Mouse (Mus musculus) kidney, embryonic 16.5 days (tissue): Measurements from ENCODE around the gene Xylt1. TPM values are rescaled to one million over a fixed set of nuclear protein-coding genes. Genes with fewer than 3 reads are reported as not detected.

Experiments used
- ATAC-seq: fragments of 200-750 bp; cut with Nextera tagmentation; 2 replicates; pipeline ENCODE4 v1.8.0; 2017; ENCODE audit warnings: moderate TSS enrichment; ENCODE audit not compliant: low FRiP score, low TSS enrichment
- H3K27ac ChIP-seq: fragments of 300-500 bp; sonication (generic); 2 replicates; pipeline ENCODE4 v1.5.1; 2014; ENCODE audit warnings: low read length
- H3K27me3 ChIP-seq: fragments of 300-500 bp; sonication (generic); 2 replicates; pipeline ENCODE4 v1.6.1; 2014; ENCODE audit warnings: low read length, control low read depth, mixed read lengths; ENCODE audit not compliant: insufficient read depth
- H3K36me3 ChIP-seq: fragments of 300-500 bp; sonication (generic); 2 replicates; pipeline ENCODE4 v1.6.1; 2014; ENCODE audit warnings: low read length, control low read depth, mixed read lengths; ENCODE audit not compliant: insufficient read depth
- H3K4me1 ChIP-seq: fragments of 300-500 bp; sonication (generic); 2 replicates; pipeline ENCODE4 v1.6.1; 2014; ENCODE audit warnings: low read length, control low read depth, mixed read lengths; ENCODE audit not compliant: insufficient read depth
- H3K4me2 ChIP-seq: fragments of 300-500 bp; sonication (generic); replicated peaks from 2 replicates; pipeline ENCODE4 v1.6.1; 2014; ENCODE audit warnings: low read depth, low read length
- H3K4me3 ChIP-seq: fragments of 300-500 bp; sonication (generic); 2 replicates; pipeline ENCODE4 v1.5.1; 2014; ENCODE audit warnings: mild to moderate bottlenecking, low read length
- H3K9ac ChIP-seq: fragments of 300-500 bp; sonication (generic); replicated peaks from 2 replicates; pipeline ENCODE4 v1.6.1; 2014; ENCODE audit warnings: low read length
- H3K9me3 ChIP-seq: fragments of 300-500 bp; sonication (generic); 2 replicates; pipeline ENCODE4 v1.6.1; 2016; ENCODE audit warnings: low read length, control low read depth
- WGBS: fragments of 180-500 bp; shearing (Covaris S2); extraction: QIAGEN DNeasy Blood & Tissue Kit; methylation state at CpG from one replicate; pipeline ENCODE4 v1.1.7; 2014; 5-methylcytosine and 5-hydroxymethylcytosine counted together
- polyA plus RNA-seq: library from polyadenylated mRNA; unstranded; fragments of >200 nt; fragmentation: Nextera tagmentation; extraction: Ambion mirVana; gene quantifications from 2 replicates; pipeline ENCODE4 v1.2.1, GENCODE M21; 2015

Xylt1 gene
- polyA plus RNA-seq, 1 experiment from 2014 or later: 1.6 TPM

DNA sequence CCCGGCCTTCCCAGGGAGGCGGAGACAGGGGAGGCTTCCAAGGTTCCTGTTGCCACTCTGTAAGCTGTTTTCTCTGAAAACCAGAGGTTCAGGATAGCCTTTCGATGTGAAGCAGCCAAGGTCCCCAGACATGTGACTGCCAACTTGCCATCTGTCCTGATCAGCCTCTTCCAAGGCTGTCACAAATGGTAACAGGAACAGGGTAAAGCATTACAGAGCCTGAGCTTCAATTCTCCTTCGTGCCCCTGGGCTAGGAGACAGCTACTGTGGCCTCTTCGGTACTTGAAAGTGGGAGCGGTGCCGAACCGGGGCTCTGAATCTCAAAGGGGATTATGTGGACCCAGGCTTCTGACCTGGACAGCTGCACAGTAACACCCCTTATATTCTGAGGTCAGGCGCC is 287.4 kb downstream of the Xylt1 start:
- Histone ChIP-seq H3K4me3 (no peak overlapping the region), H3K27me3 (no peaks in the 10 kb centered on the region), H3K4me1 (no peaks in the 10 kb centered on the region), H3K36me3 (peaks cover 9% of the 10 kb centered on the region; the same call in 1 of the 2 replicates), H3K9me3 (no peaks in the 10 kb centered on the region), H3K9ac (no peak overlapping the region), H3K27ac (no peak overlapping the region), H3K4me2 (no peak overlapping the region)
- 84% methylated on average over 9 of the region's 9 CpGs for WGBS
- no peak for ATAC-seq

DNA sequence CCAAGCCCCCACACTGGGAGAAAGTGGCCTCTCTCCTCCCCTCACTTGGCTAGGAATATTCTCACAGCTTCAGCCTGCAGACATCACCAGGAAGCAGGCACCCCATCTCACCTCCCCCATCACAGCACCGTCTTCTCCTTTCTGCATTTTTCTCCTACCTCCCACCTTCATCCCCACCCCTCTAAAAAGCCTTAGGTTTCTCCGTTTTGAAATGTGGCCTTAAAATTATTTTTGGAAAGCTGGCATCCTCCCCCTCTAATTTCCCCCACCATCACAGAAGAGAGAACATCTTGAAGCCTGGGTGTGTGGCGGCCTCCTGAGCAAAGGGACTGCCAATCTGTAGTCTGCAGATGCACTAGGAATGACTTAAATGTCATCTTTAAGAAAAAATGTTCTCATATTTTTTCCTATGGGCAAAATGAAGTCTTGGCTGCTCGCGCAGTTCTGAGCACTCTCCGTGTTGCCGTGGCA is 291.4 kb downstream of the Xylt1 start:
- WGBS: 87% methylated on average over 7 of the region's 7 CpGs

DNA sequence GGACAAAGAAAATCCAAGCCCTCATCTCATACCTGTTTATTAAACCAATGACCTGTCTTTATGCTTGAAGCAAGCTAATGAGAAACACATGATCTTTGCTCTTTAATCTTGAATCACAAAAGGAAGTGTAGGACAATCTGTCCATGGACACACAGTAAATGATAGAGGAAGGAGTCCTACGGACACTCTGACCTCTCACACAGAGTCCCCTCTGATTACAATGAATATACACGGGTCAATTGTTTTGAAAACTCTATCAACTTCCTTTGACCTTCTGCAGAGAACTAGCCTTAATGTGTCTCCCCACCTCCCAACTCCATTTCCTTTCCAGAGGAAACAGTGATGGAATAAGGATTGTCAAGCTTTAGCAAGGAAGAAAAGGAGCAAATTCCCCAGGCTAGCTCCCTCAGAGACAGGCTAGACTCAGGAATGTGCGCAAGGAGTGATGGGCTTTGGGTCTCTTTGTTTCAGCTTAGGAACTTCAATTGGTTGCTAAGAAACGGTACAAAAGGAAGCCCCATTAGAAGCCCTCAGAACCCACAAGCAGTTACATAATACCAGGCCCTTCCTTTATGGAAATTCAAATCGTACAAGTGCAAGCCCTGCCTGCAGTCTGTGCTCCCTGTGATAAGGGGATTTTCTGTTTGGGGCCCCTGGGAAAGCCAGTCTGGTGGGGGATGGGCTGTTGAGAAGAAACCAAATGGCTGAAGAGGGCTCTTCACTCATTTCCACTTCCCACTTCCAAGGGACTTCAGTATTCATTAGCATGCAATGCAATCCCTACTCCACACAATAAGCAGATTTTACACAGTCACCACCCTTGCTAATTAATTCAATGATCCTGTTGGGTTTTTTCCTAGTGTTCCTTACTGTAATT is 305.6 kb downstream of the Xylt1 start:
- Histone ChIP-seq H3K36me3 (no peaks in the 10 kb centered on the region), H3K9ac (no peak overlapping the region), H3K27me3 (no peaks in the 10 kb centered on the region), H3K4me2 (no peak overlapping the region), H3K4me1 (no peaks in the 10 kb centered on the region), H3K9me3 (no peaks in the 10 kb centered on the region), H3K27ac (no peak overlapping the region), H3K4me3 (no peak overlapping the region)
- ATAC-seq: no peak
- WGBS: 37% methylated on average over 5 of the region's 5 CpGs

More for the DNA sequence above, 291.4 kb downstream of the Xylt1 start:
- Histone ChIP-seq H3K9me3 (no peaks in the 10 kb centered on the region), H3K27ac (no peak overlapping the region), H3K4me1 (no peaks in the 10 kb centered on the region), H3K4me2 (no peak overlapping the region), H3K27me3 (no peaks in the 10 kb centered on the region), H3K9ac (no peak overlapping the region), H3K4me3 (no peak overlapping the region), H3K36me3 (peaks cover 4% of the 10 kb centered on the region; the same call in 1 of the 2 replicates)
- ATAC-seq: no peak

DNA sequence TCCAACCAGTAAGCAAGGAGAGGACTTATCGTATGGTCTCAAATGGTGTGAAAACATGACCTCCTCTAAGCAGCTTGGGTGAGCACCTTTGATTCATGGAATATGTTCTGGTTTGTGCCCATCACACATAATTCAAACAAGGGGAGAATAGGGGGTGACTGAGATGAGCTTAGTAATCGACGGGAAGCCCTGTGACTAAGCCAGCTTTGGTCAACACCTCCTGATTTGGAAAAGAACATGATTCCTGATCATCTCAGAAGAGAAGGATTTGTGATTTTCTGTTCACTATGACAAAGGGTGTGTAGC is 306.2 kb downstream of the Xylt1 start:
- H3K9me3 ChIP-seq: no peaks in the 10 kb centered on the region
- no peaks in the 10 kb centered on the region for H3K4me1 ChIP-seq
- no peak for ATAC-seq
- H3K4me3 ChIP-seq: no peak overlapping the region
- no peaks in the 10 kb centered on the region for H3K27me3 ChIP-seq
- no peaks in the 10 kb centered on the region for H3K36me3 ChIP-seq
- no peak overlapping the region for H3K4me2 ChIP-seq
- no peak overlapping the region for H3K27ac ChIP-seq
- no peak overlapping the region for H3K9ac ChIP-seq
- 91% methylated on average over 3 of the region's 3 CpGs for WGBS

DNA sequence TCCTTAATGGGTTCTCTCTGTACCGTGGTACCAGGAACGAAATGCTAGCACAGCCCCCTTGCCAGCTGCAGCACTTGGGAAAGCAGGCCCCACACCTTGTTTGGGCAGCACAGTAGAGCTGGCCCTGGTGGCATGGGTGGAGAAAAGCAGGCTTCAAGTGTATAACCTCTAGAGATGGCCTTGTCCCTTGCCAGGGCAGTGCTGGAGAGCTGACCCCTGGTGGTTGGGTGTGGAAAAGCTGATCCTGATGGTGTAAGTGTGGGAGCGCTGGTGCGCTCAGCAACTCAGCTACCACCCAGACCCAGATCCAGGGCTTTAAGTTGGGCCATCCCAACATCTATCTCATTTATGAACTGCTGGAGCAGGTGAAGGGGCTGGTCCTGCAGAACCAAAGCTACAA is 314.8 kb downstream of the Xylt1 start:
- H3K27me3 ChIP-seq: no peaks in the 10 kb centered on the region
- no peaks in the 10 kb centered on the region for H3K36me3 ChIP-seq
- H3K4me2 ChIP-seq: no peak overlapping the region
- H3K4me3 ChIP-seq: no peak overlapping the region
- H3K4me1 ChIP-seq: no peaks in the 10 kb centered on the region
- no peak for ATAC-seq
- H3K9ac ChIP-seq: no peak overlapping the region
- no peaks in the 10 kb centered on the region for H3K9me3 ChIP-seq
- 88% methylated on average over 4 of the region's 4 CpGs for WGBS
- H3K27ac ChIP-seq: no peak overlapping the region

DNA sequence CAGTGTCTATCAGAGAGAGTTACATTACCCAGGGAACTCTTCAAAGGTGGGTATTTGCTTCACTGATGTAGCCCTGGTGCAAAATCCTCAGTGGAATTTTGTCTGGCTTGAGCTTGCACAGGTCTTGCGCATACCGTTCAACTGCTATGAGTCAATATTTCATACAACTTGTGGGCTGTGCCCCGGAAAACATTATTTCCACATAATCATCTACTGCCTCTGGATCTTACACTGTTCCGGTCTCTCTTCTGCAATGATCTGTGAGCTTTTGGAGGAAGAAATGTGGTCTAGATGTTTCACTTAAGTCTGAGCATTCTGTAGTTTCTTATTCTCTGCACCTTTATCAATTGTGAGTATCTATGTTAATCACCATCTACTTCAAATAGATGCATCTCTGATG is 316.9 kb downstream of the Xylt1 start:
- H3K9ac ChIP-seq: no peak overlapping the region
- no peak overlapping the region for H3K4me2 ChIP-seq
- H3K4me3 ChIP-seq: no peak overlapping the region
- no peak for ATAC-seq
- H3K27me3 ChIP-seq: no peaks in the 10 kb centered on the region
- H3K9me3 ChIP-seq: no peaks in the 10 kb centered on the region
- H3K27ac ChIP-seq: no peak overlapping the region
- no peaks in the 10 kb centered on the region for H3K36me3 ChIP-seq
- 92% methylated on average over 4 of the region's 4 CpGs for WGBS
- H3K4me1 ChIP-seq: no peaks in the 10 kb centered on the region

DNA sequence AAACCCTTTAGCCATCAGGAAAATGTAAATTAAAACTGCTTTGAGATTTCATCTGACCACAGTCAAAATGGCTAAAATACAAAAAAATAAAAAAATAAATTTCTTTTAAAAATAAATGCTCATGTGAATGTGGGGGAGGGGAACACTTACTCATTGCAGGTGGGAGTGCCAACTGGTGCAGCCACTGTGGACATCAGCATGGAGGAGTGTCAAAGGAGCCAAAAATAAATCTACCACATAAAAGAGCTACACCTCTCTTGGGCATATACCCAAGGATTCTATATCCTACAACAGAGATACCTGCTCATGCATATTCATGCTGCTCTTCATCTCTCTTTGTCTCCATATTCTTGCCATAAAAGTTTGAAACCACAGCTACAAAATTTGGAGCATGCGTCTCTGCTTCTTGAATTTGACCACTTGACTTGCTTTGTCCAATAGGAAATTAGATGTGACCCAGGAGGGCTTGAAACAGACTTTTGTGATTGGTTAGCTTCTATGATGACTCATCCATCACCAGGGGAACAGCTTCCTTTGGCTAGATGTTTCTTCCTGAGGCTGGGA is 317.9 kb downstream of the Xylt1 start:
- 96% methylated on average over 1 of the region's 1 CpGs for WGBS

DNA sequence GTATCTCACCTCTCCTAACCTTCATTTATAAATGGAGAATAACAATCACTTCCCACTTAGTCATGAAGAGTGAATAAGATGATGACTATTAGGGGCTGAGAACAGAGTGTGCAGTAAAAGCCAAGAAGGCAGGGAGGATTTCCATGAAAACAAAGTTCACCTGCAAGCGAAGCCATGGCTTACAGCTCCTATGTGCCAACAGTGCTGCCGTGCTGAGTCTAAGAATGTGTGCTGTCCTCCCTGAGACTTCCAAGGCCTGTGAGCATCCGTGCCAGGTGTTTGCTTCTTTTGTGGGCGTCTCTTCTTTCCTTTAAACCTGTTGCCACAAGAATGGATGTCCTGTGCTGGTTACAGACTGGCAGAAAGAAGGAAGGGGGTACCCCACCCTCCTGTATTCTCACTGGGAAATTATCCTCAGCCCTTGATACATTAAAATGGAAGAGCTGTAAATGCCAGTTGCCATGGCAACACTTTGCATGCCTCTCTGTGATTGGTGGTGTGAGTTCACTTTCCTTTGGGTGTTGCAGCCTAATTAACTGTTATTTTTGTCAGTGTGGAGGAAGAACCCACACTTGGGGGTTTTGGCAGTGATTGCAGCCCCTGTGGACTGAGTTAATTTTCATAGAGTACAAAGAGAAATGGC is 318.7 kb downstream of the Xylt1 start:
- no peak overlapping the region for H3K4me2 ChIP-seq
- H3K9ac ChIP-seq: no peak overlapping the region
- no peaks in the 10 kb centered on the region for H3K9me3 ChIP-seq
- H3K27ac ChIP-seq: no peak overlapping the region
- H3K4me1 ChIP-seq: no peaks in the 10 kb centered on the region
- no peaks in the 10 kb centered on the region for H3K36me3 ChIP-seq
- WGBS: 67% methylated on average over 4 of the region's 4 CpGs
- no peaks in the 10 kb centered on the region for H3K27me3 ChIP-seq
- no peak overlapping the region for H3K4me3 ChIP-seq
- no peak for ATAC-seq

More for the DNA sequence above, 317.9 kb downstream of the Xylt1 start:
- Histone ChIP-seq H3K27ac (no peak overlapping the region), H3K36me3 (no peaks in the 10 kb centered on the region), H3K9ac (no peak overlapping the region), H3K4me1 (no peaks in the 10 kb centered on the region), H3K4me3 (no peak overlapping the region), H3K9me3 (no peaks in the 10 kb centered on the region), H3K4me2 (no peak overlapping the region), H3K27me3 (no peaks in the 10 kb centered on the region)
- ATAC-seq: no peak

DNA sequence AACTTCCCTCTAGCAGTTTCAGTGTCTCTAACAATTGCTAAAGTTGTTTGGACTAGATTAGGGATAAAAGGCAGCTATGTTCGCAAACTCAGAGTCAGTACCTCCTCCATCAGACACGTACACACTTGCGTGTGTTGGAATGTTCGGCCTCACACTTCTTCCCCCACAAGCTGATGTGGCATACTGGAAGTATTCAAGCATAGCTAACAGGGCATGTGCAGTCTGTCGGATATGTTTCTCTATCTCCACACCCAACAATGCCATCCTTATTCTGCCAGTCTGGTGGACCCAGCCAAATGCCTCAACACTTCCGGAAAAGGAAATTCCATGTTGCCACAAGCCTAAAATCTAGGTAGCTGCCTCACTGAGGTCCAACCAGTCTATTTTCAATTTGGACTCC is 319.3 kb downstream of the Xylt1 start:
- Histone ChIP-seq H3K4me3 (no peak overlapping the region), H3K36me3 (no peaks in the 10 kb centered on the region), H3K27ac (no peak overlapping the region), H3K4me2 (no peak overlapping the region), H3K9ac (no peak overlapping the region), H3K9me3 (no peaks in the 10 kb centered on the region), H3K27me3 (no peaks in the 10 kb centered on the region), H3K4me1 (no peaks in the 10 kb centered on the region)
- no peak for ATAC-seq
- 60% methylated on average over 6 of the region's 6 CpGs for WGBS
